Mouse (Mus musculus): ENCODE data around the gene Slc16a14.
"Not testable (repeated sequence)": the region's sequence is repeated elsewhere in the genome, so short reads cannot be mapped to it uniquely, and the experiment has no call there.

Gene Slc16a14

GRCm38 (mm10) chr1:84934503-84935333 lies at the start of gene Slc16a14:
TSS of gene Slc16a14 (minus strand) at chr1:84935134.
- DNase-seq (ENCODE audit: low read depth, low spot score), result no peak

- DNase-seq (ENCODE audit: low read depth, low spot score), result not testable (repeated sequence)
Measured at GRCm38 (mm10) chr1:84961779-84962178, 26.8 kb upstream of the Slc16a14 start.

GRCm38 (mm10) chr1:84957713-84958112 lies 22.8 kb upstream of the Slc16a14 start:
- peak; percentile 84 for DNase-seq (ENCODE audit: low read depth, low spot score)

- peak; percentile 49 for DNase-seq (ENCODE audit: low read depth, low spot score)
Measured at GRCm38 (mm10) chr1:84956771-84957170, 21.8 kb upstream of the Slc16a14 start.

GRCm38 (mm10) chr1:84952456-84953181 lies 17.7 kb upstream of the Slc16a14 start:
- DNase-seq (ENCODE audit: low read depth, low spot score), result no peak

GRCm38 (mm10) chr1:84951566-84951965 lies 16.6 kb upstream of the Slc16a14 start:
- no peak for DNase-seq (ENCODE audit: low read depth, low spot score)

GRCm38 (mm10) chr1:84947390-84947789 lies 12.5 kb upstream of the Slc16a14 start:
- DNase-seq (ENCODE audit: low read depth, low spot score), result no peak

GRCm38 (mm10) chr1:84945950-84946349 lies 11.0 kb upstream of the Slc16a14 start:
- DNase-seq (ENCODE audit: low read depth, low spot score), result no peak

GRCm38 (mm10) chr1:84943549-84943948 lies 8.6 kb upstream of the Slc16a14 start:
- no peak for DNase-seq (ENCODE audit: low read depth, low spot score)

- DNase-seq (ENCODE audit: low read depth, low spot score), result no peak
Measured at GRCm38 (mm10) chr1:84942666-84943065, 7.7 kb upstream of the Slc16a14 start.

GRCm38 (mm10) chr1:84940322-84940721 lies 5.4 kb upstream of the Slc16a14 start:
- no peak for DNase-seq (ENCODE audit: low read depth, low spot score)

- DNase-seq (ENCODE audit: low read depth, low spot score), result no peak
Measured at GRCm38 (mm10) chr1:84939466-84939865, 4.5 kb upstream of the Slc16a14 start.

- DNase-seq (ENCODE audit: low read depth, low spot score), result no peak
Measured at GRCm38 (mm10) chr1:84936716-84937510, 2.0 kb upstream of the Slc16a14 start.

- peak; percentile 71 for DNase-seq (ENCODE audit: low read depth, low spot score)
Measured at GRCm38 (mm10) chr1:84935668-84936067, 734 bp upstream of the Slc16a14 start.

GRCm38 (mm10) chr1:84934151-84934502 lies 807 bp downstream of the Slc16a14 start:
- DNase-seq (ENCODE audit: low read depth, low spot score), result no peak

GRCm38 (mm10) chr1:84933472-84934150 lies 1.3 kb downstream of the Slc16a14 start:
- DNase-seq (ENCODE audit: low read depth, low spot score), result peak; percentile 58

- DNase-seq (ENCODE audit: low read depth, low spot score), result no peak
Measured at GRCm38 (mm10) chr1:84925599-84925998, 9.3 kb downstream of the Slc16a14 start.

- DNase-seq (ENCODE audit: low read depth, low spot score), result peak; percentile 40
Measured at GRCm38 (mm10) chr1:84924134-84924533, 10.8 kb downstream of the Slc16a14 start.

- no peak for DNase-seq (ENCODE audit: low read depth, low spot score)
Measured at GRCm38 (mm10) chr1:84923432-84923831, 11.5 kb downstream of the Slc16a14 start.

GRCm38 (mm10) chr1:84918865-84919264 lies 16.1 kb downstream of the Slc16a14 start:
- no peak for DNase-seq (ENCODE audit: low read depth, low spot score)

- DNase-seq (ENCODE audit: low read depth, low spot score), result peak; percentile 28
Measured at GRCm38 (mm10) chr1:84915010-84915409, 19.9 kb downstream of the Slc16a14 start.
